Mouse (Mus musculus) right cerebral cortex, postnatal 36 days (tissue): ENCODE results near the gene Pomp.
"Not testable (repeated sequence)": the region's sequence is repeated elsewhere in the genome, so short reads cannot be mapped to it uniquely, and the experiment has no call there.

ENCODE experiments used
- DNase-seq, 2 experiments: peaks; one replicate each; pipeline ENCODE4 v3.0.0; 2022; ENCODE audit warnings: low spot score in 2 of 2, mixed read lengths in 1 of 2

Gene Pomp

DNA sequence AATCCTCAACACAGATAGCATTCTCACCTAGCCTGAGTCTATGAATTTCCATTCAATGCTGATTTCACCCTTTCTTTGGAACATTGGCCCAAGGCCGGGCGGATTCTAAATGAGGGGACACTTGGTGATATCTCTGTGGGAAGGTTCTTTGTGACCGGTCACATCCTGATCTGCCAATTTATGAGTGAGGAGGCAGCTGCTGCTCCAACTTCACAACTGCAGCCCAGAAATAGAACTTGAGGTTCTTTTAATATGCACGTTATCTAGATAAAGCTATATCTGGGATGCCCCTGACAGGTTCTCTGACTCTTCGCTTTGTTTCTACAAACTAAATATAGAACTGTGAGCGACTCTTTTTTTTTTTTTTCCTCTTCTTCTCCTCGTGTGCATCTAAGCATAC is 10.1 kb upstream of the Pomp start:
- DNase-seq: no peak

DNA sequence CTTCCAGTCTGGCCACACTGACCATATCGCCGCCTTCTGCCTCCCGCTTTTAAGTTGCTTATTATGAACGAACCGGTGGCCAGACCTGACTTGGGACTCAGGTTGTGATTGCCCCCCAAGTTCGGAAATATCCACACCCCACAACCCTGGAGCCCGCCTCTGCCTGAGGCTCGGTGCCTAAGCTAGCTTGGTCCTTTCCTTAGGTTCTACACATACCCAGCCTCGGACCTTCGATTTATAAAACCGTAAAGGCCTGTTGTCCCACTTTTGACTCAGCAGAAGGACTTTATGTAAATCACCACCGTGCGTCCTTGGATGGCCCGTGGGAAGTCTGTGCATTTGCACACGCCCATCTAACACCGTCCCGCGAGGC is 199 bp upstream of the Pomp start:
- DNase-seq: no peak

DNA sequence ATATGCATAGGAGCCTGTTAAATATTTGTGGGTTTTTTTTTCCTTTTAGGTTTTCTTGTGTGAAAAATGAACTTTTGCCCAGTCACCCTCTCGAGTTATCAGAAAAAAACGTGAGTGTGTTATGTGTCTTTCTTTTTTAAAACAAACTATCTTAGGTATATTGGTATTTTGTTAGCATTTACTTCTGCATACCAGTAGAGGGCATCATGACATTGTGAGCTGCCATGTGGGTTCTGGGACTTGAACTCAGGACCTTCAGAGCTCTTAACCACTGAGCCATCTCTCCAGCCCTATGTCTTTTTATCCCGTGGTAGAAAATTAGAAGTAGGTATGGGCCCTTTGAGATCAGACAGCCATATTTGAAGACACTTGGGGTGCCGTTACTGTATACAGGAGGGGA is 8.4 kb downstream of the Pomp start:
- no peak for DNase-seq

DNA sequence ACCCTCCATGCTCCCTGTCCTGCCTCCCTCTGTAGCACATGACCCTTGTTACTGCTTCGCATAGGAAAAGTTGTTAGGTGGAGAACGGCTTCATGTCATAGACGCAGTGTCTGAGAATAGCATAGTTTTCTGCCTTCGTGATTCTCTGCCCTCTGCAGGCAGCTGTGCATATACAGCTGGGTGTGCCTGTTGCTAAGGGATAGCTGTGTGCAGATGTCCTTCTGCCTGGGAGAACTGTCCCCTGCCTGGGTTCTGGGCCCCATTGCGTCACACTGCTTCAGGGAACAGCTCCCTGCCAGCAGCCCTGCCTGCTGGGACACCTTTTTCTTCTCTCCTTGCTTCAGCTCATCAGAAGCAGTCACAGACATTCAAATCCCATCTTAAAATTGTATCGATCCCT is 9.3 kb downstream of the Pomp start:
- DNase-seq: no peak

DNA sequence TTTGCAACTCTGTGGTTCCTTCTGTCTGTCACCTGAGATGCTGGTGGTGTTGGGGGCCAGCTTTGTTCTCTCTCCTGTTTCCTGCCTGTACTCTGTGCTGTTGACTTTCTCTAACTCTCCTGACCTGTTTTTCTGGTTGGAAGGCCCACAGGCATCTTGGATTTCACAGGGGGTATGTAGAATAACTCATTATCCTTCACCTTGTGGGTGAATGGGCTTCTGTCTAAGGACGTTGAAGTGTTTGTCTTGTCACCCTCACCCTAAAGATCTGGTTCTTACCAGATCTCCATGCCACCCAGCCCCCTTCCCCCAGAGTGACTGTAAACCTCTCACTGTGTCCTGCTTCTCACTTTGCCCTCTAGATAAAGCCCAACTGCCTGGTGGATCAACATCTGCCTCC is 10.0 kb downstream of the Pomp start:
- no peak for DNase-seq

DNA sequence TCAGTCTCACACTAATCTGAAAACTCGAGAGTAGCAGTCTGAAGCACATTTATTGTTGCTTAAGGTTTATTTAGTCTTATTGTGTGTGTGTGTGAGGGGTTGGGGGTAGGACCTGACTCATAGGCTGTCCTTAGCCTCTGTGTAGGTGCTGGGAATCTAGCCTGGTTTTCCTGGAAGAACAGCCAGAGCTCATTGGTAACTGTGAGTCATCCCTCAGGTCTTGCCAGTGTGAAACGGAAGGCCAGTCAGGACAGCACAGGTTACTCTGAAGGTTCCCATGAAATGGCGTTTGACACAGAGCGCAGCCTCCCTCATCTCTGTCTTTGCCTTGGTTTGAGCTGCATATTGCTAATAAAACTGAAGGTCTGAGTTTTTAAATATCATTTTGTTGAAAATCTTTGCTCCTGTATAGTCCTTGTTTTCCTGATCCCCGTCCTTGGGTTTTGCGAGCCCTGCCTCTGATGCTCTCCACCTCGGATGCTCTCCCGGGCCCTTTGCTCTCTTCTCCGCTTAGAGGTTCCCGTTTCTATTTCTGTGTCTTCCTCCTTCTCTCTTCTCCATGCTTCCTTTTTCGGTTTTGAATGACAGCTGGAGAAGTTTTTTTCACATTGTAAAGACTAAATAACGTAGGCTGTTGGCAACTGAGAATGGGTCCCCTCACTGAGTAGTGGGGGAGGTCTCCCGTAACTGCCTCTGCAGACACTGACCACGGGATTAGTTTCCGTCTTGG is 11.0 kb downstream of the Pomp start:
- DNase-seq: no peak

DNA sequence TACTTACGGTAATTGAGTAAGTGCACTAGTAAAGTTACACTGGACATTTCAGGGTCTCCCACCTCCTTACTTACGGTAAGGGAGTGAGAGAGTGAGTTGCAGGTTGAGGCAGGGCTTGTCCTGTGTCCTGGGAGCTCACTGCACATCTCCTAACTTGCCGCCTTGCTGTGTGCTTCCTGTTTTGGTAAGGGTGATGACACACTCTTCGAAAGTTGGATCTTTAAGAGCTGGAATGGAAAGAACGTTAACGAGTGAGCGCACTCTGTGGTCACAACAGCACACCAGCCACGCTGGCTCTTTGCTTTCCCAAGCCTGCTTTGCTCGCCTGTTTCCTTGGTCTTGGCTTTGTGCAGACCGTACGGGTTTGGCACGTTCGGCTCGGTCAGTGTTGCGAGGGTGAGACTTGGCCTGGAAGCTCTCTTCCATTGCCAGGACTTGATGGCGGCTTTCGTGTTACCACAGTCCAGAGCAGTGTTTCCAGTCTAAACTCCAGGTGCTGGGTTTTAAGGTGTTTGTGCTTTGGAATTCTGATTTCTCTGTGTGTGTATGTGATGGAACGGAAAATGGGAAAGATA is 14.3 kb downstream of the Pomp start:
- no peak for DNase-seq

DNA sequence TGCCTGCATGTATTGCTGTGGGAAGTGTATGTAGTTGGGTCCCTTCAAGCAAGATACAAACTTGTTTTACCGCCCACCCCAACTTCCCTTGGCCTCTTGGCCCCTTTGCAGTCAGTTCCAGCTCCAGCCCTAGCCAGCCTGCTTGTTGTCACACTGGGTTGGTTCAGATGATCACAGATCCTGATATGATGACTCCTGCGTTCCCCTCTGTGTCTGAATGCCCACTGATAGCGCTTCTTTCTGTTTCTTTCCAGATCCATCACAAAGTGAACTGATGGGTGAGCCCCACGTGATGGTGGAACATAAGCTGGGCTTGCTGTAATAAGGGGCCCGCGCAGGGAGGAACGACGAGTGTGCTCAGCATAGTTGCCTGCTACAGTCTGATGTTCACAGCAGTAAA is 14.9 kb downstream of the Pomp start:
- DNase-seq: no peak

DNA sequence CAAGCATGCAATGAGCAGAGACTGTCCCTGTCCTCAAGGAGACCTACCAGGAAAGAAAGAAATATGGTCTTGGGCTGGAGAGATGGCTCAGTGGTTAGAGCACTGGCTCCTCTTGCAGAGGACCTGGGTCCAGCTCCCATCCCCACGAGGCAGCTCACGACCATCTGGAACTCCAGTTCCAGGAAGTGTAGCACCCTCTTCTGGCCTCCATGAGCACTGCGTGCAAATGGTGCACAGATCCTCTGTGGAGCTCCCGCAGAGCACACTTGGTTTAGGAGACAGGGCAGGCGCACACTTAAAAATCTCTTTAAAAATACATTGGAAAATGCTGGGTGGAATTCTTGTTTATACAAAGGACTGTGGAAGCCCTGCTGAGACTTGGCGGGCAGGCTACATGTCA is 17.3 kb downstream of the Pomp start:
- DNase-seq: no peak

DNA sequence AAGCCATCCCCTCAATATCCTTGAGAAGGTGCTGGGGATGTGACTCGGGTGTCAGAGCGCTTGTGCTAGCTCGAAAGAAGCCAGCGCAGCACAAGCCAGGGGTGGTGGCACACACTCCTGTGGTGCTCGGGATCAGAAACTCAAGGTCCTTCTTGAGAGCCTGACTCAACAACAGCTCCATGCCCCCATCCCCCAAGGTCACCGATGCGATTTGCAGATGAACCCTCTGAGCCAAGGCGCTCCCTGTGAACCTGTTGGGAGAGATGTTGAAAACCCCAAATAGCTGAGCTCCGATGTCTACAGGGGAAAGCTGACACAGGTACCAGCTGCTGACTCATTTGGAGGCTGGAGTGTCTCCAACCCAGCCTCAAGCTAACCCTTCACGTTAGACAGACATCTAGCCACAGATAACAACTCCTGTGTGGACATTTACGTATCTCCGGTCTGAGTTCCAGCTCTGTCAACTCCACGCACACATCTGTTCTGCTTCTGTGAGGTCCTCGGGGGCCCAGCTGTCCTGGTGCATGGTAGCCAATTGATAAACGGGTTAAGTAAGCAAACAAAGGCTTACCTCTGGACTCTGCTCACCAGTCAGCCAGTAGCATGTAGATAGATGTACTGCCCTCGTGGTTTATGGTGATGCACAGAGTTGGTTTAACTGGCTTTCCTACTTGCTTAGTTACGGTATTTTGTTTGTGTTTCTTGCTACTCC is 19.9 kb downstream of the Pomp start:
- no peak for DNase-seq

DNA sequence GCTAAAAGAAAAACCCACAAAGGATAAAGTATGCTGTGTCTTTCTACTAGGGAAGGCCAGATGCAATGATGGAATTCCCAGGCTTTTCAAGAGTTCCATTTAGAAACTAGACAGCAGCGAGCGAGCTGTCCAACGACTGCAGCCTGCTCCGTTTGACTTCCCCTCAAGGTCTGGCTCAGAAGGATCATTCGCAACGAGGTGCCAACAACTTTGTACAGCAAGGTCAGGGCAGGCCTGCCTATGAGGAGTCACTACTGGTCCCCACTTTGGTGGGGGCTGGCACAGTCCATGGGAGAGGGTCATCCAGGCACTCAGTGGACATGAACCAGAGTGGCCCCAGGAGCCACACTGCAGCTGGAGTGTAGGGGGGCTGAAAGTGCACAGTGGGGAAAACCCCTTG is 23.3 kb downstream of the Pomp start:
- DNase-seq: no peak

DNA sequence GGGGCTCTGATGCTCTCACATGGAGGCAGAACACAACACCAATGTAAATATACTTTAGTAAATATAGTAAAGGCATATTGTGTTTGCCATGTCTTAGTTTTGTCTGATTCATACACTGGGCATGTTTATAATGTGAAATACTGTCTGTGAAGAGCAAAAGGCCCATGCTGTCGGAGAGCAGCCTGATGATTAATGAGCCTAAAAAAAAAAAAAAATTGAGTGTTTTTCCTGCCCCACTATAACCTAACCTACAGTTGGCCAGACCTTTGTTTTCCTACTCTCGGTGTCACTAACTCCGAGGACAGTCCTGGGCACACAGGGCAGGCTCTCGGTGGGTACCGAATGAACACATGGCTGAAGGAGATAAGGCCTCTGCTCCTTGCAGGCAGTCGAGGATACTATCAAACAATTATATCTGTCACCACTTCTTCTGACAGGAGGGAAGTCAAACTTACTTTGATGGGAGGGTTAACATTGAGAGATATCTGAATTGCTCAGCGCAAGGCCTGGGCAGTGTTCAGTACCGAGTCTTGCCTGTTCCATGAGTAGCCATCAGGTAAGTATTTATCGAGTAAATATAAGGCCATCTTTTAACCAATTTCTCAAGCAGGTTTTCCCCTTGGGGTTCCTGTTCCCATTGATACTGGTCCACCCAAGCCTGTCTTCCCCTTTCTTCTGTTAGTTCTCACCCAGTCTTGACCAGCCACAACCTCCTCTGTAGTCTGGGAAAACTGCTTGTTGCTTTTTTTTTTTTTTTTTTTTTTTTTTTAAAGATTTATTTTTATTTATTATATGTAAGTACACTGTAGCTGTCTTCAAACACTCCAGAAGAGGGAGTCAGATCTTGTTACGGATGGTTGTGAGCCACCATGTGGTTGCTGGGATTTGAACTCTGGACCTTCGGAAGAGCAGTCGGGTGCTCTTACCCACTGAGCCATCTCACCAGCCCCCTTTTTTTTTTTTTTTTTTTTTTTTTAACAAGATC is 28.3 kb downstream of the Pomp start:
- no peak for DNase-seq

DNA sequence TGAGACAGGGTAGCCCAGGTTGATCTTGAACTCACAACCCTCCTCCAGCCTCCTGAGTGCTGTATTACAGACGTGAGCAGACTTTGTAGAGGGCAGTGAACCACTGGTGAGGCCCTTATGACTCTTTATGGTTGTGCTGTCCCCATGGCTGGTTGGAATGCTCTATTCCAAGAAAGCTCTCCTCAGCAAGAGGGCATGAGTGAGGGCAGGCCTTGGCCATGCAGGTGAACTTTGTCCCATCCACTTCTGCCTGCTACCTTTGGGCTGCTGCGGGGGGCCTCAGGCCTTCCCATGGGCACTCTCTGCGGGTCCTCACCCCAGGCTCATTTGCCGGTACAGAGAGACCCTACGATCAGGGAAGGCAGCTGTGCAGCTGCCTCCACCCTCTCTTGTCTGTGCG is 32.5 kb downstream of the Pomp start:
- DNase-seq: no peak

DNA sequence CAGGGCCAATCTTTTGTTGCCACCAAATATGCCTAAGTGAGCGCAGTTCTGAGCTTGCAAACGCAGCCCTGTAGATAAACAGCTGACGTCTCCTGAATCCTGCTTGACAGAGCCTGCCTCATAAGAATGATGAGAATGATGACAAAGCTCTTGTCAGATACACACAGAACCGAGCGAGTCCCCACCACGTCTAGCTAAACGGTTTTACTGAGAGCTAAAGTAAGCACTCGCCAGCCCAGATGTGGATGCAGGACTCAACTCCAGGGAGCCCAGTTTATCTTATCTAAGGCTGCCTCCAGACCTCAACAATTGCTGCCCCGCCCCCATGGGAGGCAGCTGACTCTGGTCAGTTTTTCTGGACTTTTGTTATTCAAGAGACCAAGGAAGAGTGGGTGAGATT is 32.9 kb downstream of the Pomp start:
- DNase-seq: no peak

DNA sequence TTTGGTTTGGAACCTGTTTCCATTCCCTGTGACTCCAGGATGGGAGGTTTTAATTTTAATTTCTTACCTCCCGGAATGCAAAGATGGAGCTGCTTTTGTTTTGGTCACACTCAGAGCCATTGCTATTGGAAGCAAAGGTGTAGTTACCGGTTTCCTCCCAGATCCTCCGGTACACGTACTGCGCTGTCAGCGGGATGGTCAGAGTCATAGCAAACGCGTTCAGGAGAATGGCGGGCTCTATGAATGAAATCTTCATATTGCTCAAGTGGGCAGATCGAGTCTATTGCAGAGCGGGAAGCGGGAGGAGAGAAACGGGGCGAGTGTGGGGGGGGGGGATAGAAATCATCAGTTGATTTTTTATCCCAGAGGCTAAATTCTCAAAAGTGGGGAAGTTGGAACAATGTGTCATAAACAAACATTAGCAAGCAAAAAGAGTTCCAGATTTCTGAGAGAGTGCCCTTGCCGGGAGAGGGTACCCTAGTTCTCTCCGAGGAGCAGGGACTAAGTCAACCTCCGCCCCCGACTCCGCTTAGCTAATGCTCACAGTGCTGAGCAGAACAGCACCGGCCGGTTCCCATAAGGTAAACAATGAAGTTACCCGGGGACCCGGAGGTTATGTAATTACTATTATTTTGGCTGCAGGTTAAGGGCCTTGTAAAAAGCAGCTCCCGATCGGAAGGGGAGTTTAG is 33.6 kb downstream of the Pomp start:
- DNase-seq: no peak

DNA sequence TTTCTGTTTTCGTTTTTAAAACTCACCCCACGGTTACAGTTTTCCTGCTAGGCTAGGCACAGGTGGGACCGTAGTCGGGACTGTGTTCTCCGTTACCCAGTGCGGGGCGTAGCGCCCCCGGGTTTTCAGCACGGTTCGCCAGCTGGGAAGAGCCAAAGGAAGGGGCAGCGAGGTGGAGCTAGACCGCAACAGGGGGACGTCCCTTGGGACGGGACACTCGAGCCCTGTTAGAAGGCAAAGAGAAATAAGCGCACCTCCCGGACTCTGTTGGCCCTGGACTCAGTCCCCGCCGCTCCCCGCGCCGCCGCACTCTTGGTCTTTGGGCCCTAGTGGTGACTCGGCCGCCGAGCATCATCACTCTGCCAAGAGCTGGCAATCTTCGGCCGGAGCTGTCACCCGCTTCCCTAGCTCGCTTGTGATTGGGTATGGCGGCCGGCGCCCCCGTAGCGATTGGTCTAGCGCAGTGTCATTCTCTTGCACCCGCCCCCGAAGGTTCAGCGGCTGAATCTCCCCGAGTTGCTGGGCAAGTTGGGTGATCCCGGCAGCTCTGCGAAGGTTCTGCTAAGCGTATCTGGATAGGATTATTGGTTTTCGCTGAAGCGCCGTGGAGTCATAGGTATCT is 34.3 kb downstream of the Pomp start, which contains the start of gene Slc46a3:
Slc46a3 (minus strand) TSS at position 361 of the 622 bp plus-strand sequence.
- DNase-seq: peak; percentile 89 to 90

DNA sequence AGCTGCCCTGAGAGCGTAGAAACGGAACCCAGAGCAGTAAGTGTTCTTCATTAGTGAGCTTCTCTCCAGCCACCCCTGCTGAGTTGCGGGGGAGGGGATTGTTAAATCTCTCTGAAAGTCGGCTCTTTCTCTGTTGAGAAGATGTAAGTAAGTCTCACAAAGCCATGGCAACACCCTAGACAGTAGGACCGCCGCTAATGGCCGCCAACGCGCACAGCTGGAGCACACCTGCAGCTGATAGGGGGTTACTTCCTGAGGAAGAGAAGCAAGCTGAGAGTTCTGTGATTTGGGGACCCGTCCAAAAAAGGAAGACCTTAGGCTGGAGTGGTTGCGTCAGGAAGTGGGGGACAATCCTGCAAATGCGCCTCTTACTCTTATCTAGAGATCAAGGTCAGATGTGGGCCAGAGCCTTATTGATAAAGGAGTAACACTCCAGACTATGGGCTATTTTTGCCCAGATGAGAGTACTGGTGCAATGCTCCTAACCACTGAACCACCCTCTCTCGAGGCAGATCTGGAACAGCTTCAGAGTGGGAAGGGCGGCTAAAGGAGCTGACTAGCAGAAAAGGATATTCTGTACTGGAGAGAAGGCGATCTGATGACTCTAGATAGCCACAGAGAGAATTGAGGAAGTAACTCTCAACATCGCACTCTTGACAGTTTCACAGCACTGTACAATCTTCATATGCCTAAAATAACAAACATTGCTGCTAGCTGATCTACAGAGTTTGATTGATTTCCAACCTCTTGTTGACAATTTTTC is 35.4 kb downstream of the Pomp start:
- no peak for DNase-seq

DNA sequence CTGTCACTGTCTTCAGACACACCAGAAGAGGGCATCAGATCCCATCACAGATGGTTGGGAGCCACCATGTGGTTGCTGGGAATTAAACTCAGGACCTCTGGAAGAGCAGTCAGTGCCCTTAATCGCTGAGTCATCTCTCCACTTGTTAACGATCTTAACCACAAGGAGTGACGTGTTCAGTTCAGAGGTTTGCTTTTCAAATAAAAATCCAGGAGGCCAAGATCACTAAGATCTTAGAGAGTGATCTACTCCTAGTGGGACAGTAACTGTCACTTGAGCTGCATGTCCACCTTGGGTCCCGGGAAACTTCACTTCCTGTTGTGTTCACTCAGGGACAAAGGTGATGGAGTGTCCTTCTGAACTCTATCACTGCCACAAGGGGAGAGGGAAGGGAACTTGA is 36.2 kb downstream of the Pomp start:
- DNase-seq: not testable (repeated sequence)

DNA sequence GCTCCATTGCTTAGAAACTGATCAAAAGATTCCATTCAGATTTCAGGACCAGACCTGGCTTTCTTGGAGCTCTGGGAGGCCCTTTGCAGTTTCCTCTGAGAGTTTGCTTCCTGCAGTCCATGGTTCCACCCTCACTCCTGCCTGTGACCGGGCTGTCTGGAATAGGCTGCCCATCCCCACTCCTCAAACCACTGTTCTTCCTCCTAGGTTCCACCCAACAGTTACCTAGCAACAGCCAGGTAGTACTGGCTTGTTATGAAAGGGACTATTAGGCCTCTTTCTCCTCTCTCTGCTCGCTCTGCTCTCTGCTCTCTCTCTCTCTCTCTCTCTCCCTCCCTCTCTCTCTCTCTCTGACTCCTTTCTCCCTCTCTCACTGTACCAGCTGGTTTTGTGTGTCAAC is 38.0 kb downstream of the Pomp start:
- no peak for DNase-seq

DNA sequence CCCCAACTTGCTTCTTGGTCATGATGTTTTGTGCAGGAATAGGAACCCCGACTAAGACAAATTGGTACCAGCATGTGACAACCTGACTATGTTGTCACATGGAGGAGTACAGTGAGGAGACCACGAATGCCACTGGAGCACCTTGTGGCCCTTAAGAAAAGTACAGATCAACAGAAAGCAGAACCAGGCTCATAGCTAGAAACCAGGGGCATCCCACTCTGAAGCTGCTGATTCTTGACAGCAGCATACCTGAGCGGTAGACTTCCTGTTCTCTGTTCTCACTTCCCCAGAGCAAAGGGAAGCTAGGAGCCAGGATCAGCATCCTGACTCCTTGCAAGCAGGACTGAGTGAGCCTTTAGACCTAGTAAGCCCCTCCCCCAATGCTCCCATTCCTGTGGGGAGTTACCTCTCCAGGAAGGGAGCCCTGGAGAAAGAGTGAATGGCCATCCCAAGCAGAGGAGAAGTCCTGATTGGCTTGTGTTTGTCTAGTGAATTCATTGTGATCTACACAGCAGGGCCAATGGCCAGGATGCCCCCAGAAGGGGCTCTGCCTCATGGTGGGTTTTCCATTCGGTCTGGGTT is 38.8 kb downstream of the Pomp start:
- DNase-seq: no peak
